Mouse (Mus musculus): ENCODE data around the gene Robo1.

- TF ChIP-seq CTCF (IDR thresholded peaks at IDR 0.05; ENCODE audit: low read depth, low read length) (no peak), EP300 (IDR thresholded peaks at IDR 0.05; ENCODE audit: insufficient read depth, low read depth, low read length) (no peak)
Observed at GRCm38 (mm10) chr16:73030999-73031398, 722.9 kb downstream of the Robo1 start.
